In the genomic region with DNA sequence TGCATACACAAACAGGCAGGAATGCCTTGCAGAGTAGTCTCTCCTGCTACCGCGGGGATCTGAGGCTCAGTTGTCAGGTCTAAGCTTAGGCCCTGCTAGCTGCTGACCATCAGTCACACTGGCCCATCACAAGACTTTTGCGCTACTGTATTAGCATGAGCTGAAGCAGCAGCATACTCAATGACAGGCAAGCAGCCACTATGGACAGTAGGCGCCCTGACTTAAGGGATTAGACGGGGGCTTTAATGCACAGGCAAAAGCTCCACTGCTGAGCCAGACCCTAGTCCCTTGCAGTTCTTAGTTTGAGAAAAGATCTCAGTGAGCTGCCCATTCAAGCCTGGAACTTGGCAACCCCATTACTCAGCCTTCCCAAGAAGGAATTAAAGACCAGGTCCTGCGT, we compare ENCODE assay signal across 19 mouse cellular contexts.
DNase-seq lines count a peak whose midpoint lies in the region; ATAC-seq lines count a peak whose summit lies in the region.
"Had no signal": no experiment of that assay in that cellular context is flagged by ENCODE, and none has a peak within 500 bp of the region (broad histone marks: within the 10 kb centered on the region; RNA-seq: fewer than 3 reads in every experiment).

No protein-coding gene starts in this region.

- no peak for ATAC-seq in limb, embryonic 15.5 days (ENCODE audit: insufficient number of reproducible peaks, low FRiP score, low TSS enrichment, low read depth)
- ATAC-seq in embryonic facial prominence, embryonic 14.5 days (ENCODE audit: low read depth) = no peak
- ATAC-seq: forebrain, embryonic 14.5 days had no signal

- H3K4me2 ChIP-seq in limb, embryonic 15.5 days = no peak overlapping the region
- no peak overlapping the region for H3K4me2 ChIP-seq in embryonic facial prominence, embryonic 14.5 days (ENCODE audit: low read depth, low read length)
- H3K4me2 ChIP-seq: embryonic facial prominence, embryonic 15.5 days; heart, embryonic 13.5 days; hindbrain, embryonic 15.5 days had no signal

- H3K9ac ChIP-seq in limb, embryonic 15.5 days = no peak overlapping the region
- no peak overlapping the region for H3K9ac ChIP-seq in embryonic facial prominence, embryonic 14.5 days (ENCODE audit: low read depth, low read length)
- H3K9ac ChIP-seq: embryonic facial prominence, embryonic 15.5 days; heart, embryonic 13.5 days; hindbrain, embryonic 15.5 days had no signal

- WGBS in limb, embryonic 15.5 days = 79% methylated on average over 6 of the region's 6 CpGs
- WGBS in limb, embryonic 10.5 days = 91% methylated on average over 6 of the region's 6 CpGs
- WGBS in embryonic facial prominence, embryonic 14.5 days = 77% methylated on average over 6 of the region's 6 CpGs

- peaks cover 20% of the 10 kb centered on the region for H3K36me3 ChIP-seq in limb, embryonic 15.5 days
- peaks cover 59% of the 10 kb centered on the region for H3K36me3 ChIP-seq in limb, embryonic 10.5 days
- peaks cover 32% of the 10 kb centered on the region for H3K36me3 ChIP-seq in embryonic facial prominence, embryonic 14.5 days (ENCODE audit: control insufficient read depth, insufficient read depth, low read length)

- H3K27ac ChIP-seq in limb, embryonic 15.5 days = peak overlapping the region; percentile 27; the same call in 1 of the 2 replicates
- H3K27ac ChIP-seq in limb, embryonic 10.5 days = no peak overlapping the region
- H3K27ac ChIP-seq in embryonic facial prominence, embryonic 14.5 days (replicated peaks; ENCODE audit: low read depth, low read length) = no peak overlapping the region
- H3K27ac ChIP-seq: embryonic facial prominence, embryonic 15.5 days; forebrain, embryonic 10.5 days; heart, embryonic 13.5 days; hindbrain, embryonic 15.5 days had no signal

- no peak for DNase-seq in limb, embryonic 10.5 days (ENCODE audit: low spot score)
- DNase-seq in embryonic facial prominence, embryonic 14.5 days (ENCODE audit: low spot score) = peak; percentile 17
- peak; percentile 17 for DNase-seq in retina, postnatal 7 days (ENCODE audit: low read depth, low spot score)
- DNase-seq in adrenal gland, postnatal 10 days = no peak
- DNase-seq in kidney, adult 8-10 months = no peak
- DNase-seq: adrenal gland, adult 2 months; adrenal gland, postnatal 36 days; cerebellum, adult 11 months; cerebellum, adult 8-10 months; cerebellum, postnatal 14 days; gastrocnemius, postnatal 10 days; heart, postnatal 36 days had no signal

- no peaks in the 10 kb centered on the region for H3K27me3 ChIP-seq in limb, embryonic 15.5 days
- no peaks in the 10 kb centered on the region for H3K27me3 ChIP-seq in limb, embryonic 10.5 days (ENCODE audit: low read depth, poor library complexity, severe bottlenecking)
- H3K27me3 ChIP-seq in embryonic facial prominence, embryonic 14.5 days (replicated peaks; ENCODE audit: control insufficient read depth, insufficient read depth, low read length) = no peaks in the 10 kb centered on the region
- H3K27me3 ChIP-seq: embryonic facial prominence, embryonic 15.5 days; heart, embryonic 13.5 days; hindbrain, embryonic 15.5 days had no signal

- peaks cover 3% of the 10 kb centered on the region; the same call in 1 of the 2 replicates for H3K4me1 ChIP-seq in limb, embryonic 15.5 days
- no peaks in the 10 kb centered on the region for H3K4me1 ChIP-seq in limb, embryonic 10.5 days
- H3K4me1 ChIP-seq in embryonic facial prominence, embryonic 14.5 days (ENCODE audit: control insufficient read depth, insufficient read depth, low read length) = no peaks in the 10 kb centered on the region
- H3K4me1 ChIP-seq: embryonic facial prominence, embryonic 15.5 days; forebrain, embryonic 10.5 days; heart, embryonic 13.5 days; hindbrain, embryonic 15.5 days had no signal

- no peak overlapping the region for H3K4me3 ChIP-seq in limb, embryonic 15.5 days
- H3K4me3 ChIP-seq in limb, embryonic 10.5 days = no peak overlapping the region
- no peak overlapping the region for H3K4me3 ChIP-seq in embryonic facial prominence, embryonic 14.5 days (ENCODE audit: low read depth, low read length)
- H3K4me3 ChIP-seq: embryonic facial prominence, embryonic 15.5 days; erythroblast, embryonic 14.5 days; forebrain, embryonic 10.5 days; heart, embryonic 13.5 days; hindbrain, embryonic 15.5 days had no signal

- no peaks in the 10 kb centered on the region for H3K9me3 ChIP-seq in limb, embryonic 15.5 days
- H3K9me3 ChIP-seq in limb, embryonic 10.5 days (replicated peaks) = no peaks in the 10 kb centered on the region
- no peaks in the 10 kb centered on the region for H3K9me3 ChIP-seq in embryonic facial prominence, embryonic 14.5 days (ENCODE audit: control insufficient read depth, low read length)
- H3K9me3 ChIP-seq: embryonic facial prominence, embryonic 15.5 days; forebrain, embryonic 10.5 days; heart, embryonic 13.5 days; hindbrain, embryonic 15.5 days had no signal

Comparison
In these comparisons a context has a peak if more than half of its experiments do, and no peak if none do; other contexts are left out.
1. DNase-seq: peak in embryonic facial prominence, embryonic 14.5 days (single experiment) and retina, postnatal 7 days (single experiment); none in limb, embryonic 10.5 days (single experiment), adrenal gland, postnatal 10 days (single experiment) and kidney, adult 8-10 months (0 of 2).